Mouse (Mus musculus) spleen, embryonic (tissue): ENCODE data around the gene Ccdc85c.

Source experiments
- CTCF ChIA-PET: fragments of 350-600 bp; sonication (Branson Sonifier 250); formaldehyde crosslinking; loops from one replicate; lab custom pipeline; 2022; lab: Charles Lee

Ccdc85c gene

GRCm38 (mm10) chr12:108274661-108275507 lies at the start of gene Ccdc85c:
Gene Ccdc85c (minus strand): TSS chr12:108275425.
- CTCF ChIA-PET, result no interaction called here

- CTCF ChIA-PET, result no interaction called here
Observed at GRCm38 (mm10) chr12:108320096-108320495, 44.9 kb upstream of the Ccdc85c start.

GRCm38 (mm10) chr12:108318499-108318898 lies 43.3 kb upstream of the Ccdc85c start:
- CTCF ChIA-PET, result no interaction called here

GRCm38 (mm10) chr12:108317826-108318430 lies 42.7 kb upstream of the Ccdc85c start:
- CTCF ChIA-PET, result no interaction called here

- CTCF ChIA-PET, result interaction anchor here (0.6 to 0.7 kb wide), 2 partner anchors 9 to 14 kb away, joined by 3 to 21 read pairs; no protein-coding TSS in a partner anchor
Observed at GRCm38 (mm10) chr12:108317201-108317738, 42.0 kb upstream of the Ccdc85c start.

- CTCF ChIA-PET, result interaction anchor here (0.6 to 0.7 kb wide), 2 partner anchors 9 to 15 kb away, joined by 3 to 21 read pairs; no protein-coding TSS in a partner anchor
Observed at GRCm38 (mm10) chr12:108316655-108317054, 41.4 kb upstream of the Ccdc85c start.

- CTCF ChIA-PET, result no interaction called here
Observed at GRCm38 (mm10) chr12:108315818-108316217, 40.6 kb upstream of the Ccdc85c start.

- CTCF ChIA-PET, result no interaction called here
Observed at GRCm38 (mm10) chr12:108313244-108313772, 38.1 kb upstream of the Ccdc85c start.

GRCm38 (mm10) chr12:108312432-108312851 lies 37.2 kb upstream of the Ccdc85c start:
- CTCF ChIA-PET, result no interaction called here

GRCm38 (mm10) chr12:108311741-108312290 lies 36.6 kb upstream of the Ccdc85c start:
- CTCF ChIA-PET, result no interaction called here

- CTCF ChIA-PET, result no interaction called here
Observed at GRCm38 (mm10) chr12:108310456-108311027, 35.3 kb upstream of the Ccdc85c start.

GRCm38 (mm10) chr12:108310041-108310440 lies 34.8 kb upstream of the Ccdc85c start:
- CTCF ChIA-PET, result no interaction called here

- CTCF ChIA-PET, result no interaction called here
Observed at GRCm38 (mm10) chr12:108309116-108309794, 34.0 kb upstream of the Ccdc85c start.

- CTCF ChIA-PET, result no interaction called here
Observed at GRCm38 (mm10) chr12:108308363-108308856, 33.2 kb upstream of the Ccdc85c start.

GRCm38 (mm10) chr12:108307553-108307952 lies 32.3 kb upstream of the Ccdc85c start:
- CTCF ChIA-PET, result interaction anchor here (0.7 kb wide), 1 partner anchor 9 kb away, joined by 3 read pairs; no protein-coding TSS in a partner anchor

GRCm38 (mm10) chr12:108305812-108306794 lies 30.9 kb upstream of the Ccdc85c start, which contains the start of gene Hhipl1:
Gene Hhipl1 (plus strand): TSS chr12:108306270.
- CTCF ChIA-PET, result no interaction called here

- CTCF ChIA-PET, result no interaction called here
Observed at GRCm38 (mm10) chr12:108305172-108305571, 29.9 kb upstream of the Ccdc85c start.

- CTCF ChIA-PET, result no interaction called here
Observed at GRCm38 (mm10) chr12:108303778-108304365, 28.6 kb upstream of the Ccdc85c start.

- CTCF ChIA-PET, result no interaction called here
Observed at GRCm38 (mm10) chr12:108301006-108301405, 25.8 kb upstream of the Ccdc85c start.
